Mouse (Mus musculus): Measurements from ENCODE around the gene Tiprl.

The Tiprl gene

DNA sequence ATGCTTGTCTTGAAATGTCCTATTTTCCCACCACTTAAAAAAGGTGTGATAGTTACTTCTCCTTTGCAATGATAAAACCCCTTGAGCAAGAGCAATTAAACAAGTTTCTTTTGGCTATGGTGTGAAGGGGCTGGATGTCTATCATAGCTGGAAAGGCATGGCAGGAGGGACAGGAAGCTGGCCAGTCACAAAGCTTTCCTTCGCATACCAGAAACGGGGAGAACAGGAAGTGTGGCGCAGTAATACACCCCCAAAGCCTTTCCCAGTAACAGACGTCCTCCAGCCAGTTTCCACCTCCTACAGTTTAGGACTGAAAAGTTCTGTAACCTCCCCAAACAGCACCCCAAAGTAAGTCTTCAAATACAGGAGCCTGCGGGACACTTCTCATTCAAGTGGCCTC is 66.6 kb downstream of the Tiprl start:
- DNase-seq: no peak

DNA sequence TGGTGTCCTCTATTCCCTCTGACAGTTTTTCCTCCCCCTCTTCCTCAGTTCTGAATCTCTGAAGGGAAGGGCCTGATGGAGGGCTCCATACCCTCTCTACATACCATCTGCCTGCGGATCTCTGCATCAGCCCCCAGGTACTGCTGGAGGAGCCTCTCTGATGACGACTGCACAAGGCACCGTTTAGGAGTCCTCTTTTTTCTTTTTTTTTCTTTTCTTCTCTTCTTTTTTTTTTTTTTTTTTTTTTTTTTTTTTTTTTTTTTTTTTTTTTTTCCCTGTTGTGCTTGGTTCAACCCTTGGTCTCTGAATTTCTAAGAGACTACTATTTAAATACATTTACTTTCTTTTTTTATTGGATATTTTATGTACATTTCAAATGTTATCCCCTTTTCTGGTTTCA is 67.3 kb downstream of the Tiprl start:
- no peak for DNase-seq

DNA sequence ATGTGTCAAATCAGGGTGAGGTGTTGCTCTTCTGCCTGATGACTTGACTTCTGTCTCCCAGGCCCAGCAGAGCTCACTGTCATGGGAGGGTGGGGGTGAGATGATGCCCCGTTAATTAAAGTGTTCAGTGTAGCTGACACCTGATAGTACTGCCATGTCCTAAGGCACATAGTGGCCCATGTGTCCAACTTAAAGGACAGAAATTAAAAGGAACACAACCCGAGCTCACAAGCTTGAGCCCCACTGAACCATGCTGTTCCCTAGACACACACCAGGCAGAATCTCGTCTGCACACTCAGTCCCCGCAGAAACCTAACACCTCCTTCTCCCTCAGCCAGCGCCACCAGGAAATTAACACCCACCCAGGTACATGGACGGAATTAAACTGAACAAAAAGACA is 71.9 kb downstream of the Tiprl start:
- DNase-seq: no peak
